Mouse (Mus musculus): ENCODE data around the gene Lpcat2.

Gene Lpcat2

DNA sequence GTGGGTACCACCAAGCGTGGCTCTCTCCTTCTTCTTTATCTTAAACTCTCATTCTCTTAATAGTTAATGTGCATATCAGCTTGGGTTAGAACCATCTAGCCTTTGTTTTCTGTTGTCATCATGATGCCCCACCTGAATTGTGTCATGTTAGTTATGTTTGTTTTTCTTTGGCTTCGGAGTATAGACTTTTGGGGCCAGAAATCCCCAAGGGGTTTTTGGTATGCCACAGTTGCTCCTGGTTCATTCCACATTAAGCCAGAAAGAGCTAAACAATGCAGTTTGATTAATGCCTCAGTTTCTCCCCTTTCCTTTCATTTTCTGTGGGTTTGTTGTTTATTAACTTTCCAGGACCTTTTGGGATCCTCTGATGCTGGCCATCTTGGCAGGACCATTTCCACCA, 53.3 kb downstream of the Lpcat2 start:
- DNase-seq (ENCODE audit: low spot score in 2 of 2) = no peak

- no peak for DNase-seq (ENCODE audit: low spot score in 2 of 2)
These were observed 56.3 kb downstream of the Lpcat2 start for GRCm38 (mm10) chr8:92911477-92911876.

DNA sequence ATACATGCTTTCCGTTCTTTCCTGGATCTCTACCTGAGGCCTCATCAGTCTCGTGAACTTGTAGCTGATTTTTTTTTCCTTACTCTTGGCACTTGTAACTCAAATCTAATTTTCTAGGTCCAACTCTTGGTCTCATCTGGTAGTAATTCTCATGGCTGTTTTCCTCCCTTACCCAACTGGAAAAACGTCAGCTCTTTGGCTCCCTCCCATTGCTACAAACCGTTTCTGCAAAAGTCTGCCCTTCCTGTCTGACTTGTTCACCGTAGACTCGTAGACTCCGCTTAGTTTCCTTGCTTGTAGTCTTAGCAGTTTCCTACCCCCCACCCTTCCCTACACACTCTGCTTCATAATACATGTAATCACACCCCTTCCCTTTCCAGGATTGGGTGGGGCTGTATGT, 58.3 kb downstream of the Lpcat2 start:
- no peak for DNase-seq (ENCODE audit: low spot score in 2 of 2)

- no peak for DNase-seq (ENCODE audit: low spot score in 2 of 2)
These were observed 60.9 kb downstream of the Lpcat2 start for GRCm38 (mm10) chr8:92916082-92916481.

- no peak for DNase-seq (ENCODE audit: low spot score in 2 of 2)
These were observed 66.6 kb downstream of the Lpcat2 start for GRCm38 (mm10) chr8:92921768-92922167.

DNA sequence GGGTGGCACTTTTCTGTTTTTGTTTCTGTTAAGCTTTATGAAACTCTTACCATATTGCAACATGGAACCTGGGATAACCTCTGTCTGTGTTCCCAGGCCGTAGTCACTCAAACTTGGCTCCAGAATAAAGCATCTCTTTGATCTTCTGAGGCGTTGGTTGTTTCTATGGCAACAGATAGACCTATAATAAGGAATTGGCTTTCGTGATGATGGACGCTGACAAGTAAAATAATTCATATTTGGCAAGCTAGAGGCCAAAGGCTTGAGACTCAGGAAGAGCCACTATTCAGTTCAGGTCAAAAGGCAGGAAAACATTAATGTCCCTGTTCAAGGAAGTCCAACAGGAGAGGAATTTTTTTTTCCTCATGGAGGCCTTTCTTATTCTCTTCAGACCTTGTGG, 73.8 kb downstream of the Lpcat2 start:
- DNase-seq (ENCODE audit: low spot score in 2 of 2) = no peak

DNA sequence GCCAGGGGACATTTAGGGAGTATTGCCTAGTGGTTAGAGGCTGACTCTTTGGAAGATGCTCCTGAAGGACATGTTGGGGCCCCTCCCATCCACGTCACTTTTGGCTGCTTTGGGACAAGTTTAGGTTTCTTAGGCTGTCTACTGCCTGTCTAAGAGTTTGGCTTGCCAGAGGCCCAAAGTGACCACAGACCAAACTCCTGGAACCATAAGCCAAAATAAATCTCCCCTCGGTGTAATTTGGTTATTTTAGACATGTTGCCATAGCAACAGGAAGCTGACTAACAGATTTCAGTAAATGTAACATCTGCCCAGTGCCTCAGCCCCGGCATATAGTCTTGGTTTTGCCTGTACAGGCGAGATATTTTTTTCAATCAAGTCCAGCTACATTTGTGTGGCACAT, 82.9 kb downstream of the Lpcat2 start:
- DNase-seq (ENCODE audit: low spot score in 2 of 2) = no peak

DNA sequence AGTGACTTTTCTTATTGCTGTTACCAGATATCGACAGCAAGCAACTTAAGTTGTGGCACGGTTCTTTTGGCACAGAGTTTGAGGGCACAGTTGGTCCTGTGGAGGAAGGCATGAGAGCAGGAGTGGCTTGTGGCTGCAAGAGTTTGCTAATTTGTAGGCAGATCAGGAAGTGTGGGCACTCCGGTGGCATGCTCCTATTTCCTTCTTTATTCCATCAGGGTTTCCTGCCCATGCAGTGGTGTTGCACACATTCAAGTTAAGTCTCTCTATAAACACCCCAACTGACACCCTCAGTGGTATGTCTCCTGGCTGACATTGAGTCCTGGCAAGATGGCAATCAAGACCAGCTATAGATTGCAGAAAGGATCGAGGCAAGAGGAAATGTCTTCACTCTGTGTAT, 93.9 kb downstream of the Lpcat2 start:
- DNase-seq (ENCODE audit: low spot score in 2 of 2) = no peak

DNA sequence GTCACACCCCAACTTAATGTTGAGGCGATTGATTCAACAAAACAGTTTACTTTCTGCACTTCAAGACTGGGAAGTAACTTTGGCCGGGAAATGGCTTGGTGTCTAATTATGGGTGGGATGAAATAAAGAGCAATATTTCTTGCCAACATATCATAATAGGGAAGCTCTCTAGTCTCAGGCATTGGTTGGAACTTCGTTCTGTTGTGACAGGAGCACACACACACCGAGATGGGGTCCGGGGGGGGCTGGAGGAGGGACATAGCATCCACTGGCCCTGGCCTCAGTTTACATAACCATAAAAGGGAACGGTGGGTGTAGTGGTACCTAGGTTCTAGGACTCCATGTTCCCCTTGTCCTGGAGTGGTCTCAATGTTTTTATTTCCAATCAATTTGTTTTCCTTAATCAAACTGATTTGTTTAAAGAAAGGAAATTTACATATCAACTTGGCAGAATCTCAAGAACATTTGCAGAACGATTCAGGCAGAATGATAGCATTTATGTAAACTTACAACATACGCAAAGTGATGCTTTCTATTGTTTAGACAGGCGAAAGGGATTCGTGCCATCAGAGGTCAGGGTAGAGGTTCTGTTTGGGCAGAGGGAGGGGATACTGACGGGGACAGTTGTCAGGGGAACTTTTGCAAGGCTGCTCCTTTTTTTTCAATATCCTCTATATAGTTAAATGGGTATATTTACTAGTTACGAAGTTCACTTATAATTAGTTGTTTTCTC, 95.7 kb downstream of the Lpcat2 start:
- no peak for DNase-seq (ENCODE audit: low spot score in 2 of 2)

GRCm38 (mm10) chr8:92954044-92954443, 98.9 kb downstream of the Lpcat2 start:
- DNase-seq (ENCODE audit: low spot score in 2 of 2) = no peak

DNA sequence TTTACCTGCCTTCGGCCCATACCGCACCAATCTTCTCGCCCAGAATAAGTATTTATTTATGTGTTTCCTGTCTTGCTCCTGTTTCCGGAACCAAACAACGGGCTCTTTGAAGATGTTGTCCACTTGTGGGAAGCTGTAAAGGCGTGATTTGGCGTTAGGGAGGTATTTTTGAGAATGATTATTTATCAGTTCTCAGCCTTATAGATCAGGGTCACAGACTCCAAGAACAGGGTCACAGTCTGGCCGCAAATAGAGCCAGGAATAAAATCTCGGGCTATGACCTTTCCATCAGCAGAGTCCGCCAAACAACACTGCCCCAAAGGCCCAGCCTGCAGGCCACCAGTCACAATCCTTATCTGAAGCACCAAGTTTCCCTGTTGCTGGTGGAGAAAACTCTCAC, 104.6 kb downstream of the Lpcat2 start, which contains the start of gene Slc6a2:
Slc6a2 (plus strand) TSS at position 301 of the 400 bp plus-strand sequence.
- DNase-seq (ENCODE audit: low spot score in 2 of 2) = no peak

- DNase-seq (ENCODE audit: low spot score in 2 of 2) = no peak
These were observed 105.3 kb downstream of the Lpcat2 start for GRCm38 (mm10) chr8:92960451-92960911.

GRCm38 (mm10) chr8:92961088-92961487, 105.9 kb downstream of the Lpcat2 start:
- no peak for DNase-seq (ENCODE audit: low spot score in 2 of 2)

- no peak for DNase-seq (ENCODE audit: low spot score in 2 of 2)
These were observed 109.4 kb downstream of the Lpcat2 start for GRCm38 (mm10) chr8:92964556-92964955.
